Mouse (Mus musculus) heart, adult 2 months (tissue): ENCODE data around the gene Tmem33. TPM values are rescaled to one million over a fixed set of nuclear protein-coding genes. Genes with fewer than 3 reads are reported as not detected.
A peak's percentile ranks its signal among the peaks of the same experiment; 100 is the strongest.

ENCODE experiments used
- DNase-seq, 2 experiments: peaks; one replicate each; pipeline ENCODE4 v3.0.0; 2021
- H3K27ac ChIP-seq: fragments of 200-600 bp; 2 replicates; pipeline ENCODE4 v1.8.1; 2022
- H3K27me3 ChIP-seq: fragments of 200-500 bp; 2 replicates; pipeline ENCODE4 v1.6.1; 2012; ENCODE audit warnings: mild to moderate bottlenecking, low read length, inconsistent platforms, mixed read lengths; ENCODE audit not compliant: control insufficient read depth, insufficient read depth
- H3K36me3 ChIP-seq: fragments of 200-500 bp; 2 replicates; pipeline ENCODE4 v1.6.1; 2012; ENCODE audit warnings: low read length, inconsistent platforms; ENCODE audit not compliant: control insufficient read depth, insufficient read depth
- H3K4me1 ChIP-seq: fragments of 200-500 bp; 2 replicates; pipeline ENCODE4 v1.6.1; 2011; ENCODE audit warnings: low read length; ENCODE audit not compliant: control insufficient read depth, insufficient read depth
- H3K4me3 ChIP-seq: fragments of 200-600 bp; 2 replicates; pipeline ENCODE4 v1.8.1; 2022
- H3K79me2 ChIP-seq: fragments of 200-500 bp; replicated peaks from 2 replicates; pipeline ENCODE4 v1.6.1; 2012; ENCODE audit warnings: mild to moderate bottlenecking, inconsistent platforms, low read length, moderate library complexity, mixed read lengths; ENCODE audit not compliant: control insufficient read depth, insufficient read depth
- H3K9ac ChIP-seq: fragments of 200-500 bp; 2 replicates; pipeline ENCODE4 v1.6.1; 2012; ENCODE audit warnings: low read depth, mild to moderate bottlenecking, control low read depth, inconsistent platforms, low read length, mixed read lengths
- CTCF ChIP-seq: fragments of 200-600 bp; IDR thresholded peaks from 2 replicates; pipeline ENCODE4 v1.8.1; 2022; ENCODE audit warnings: antibody characterized with exemption, mild to moderate bottlenecking, moderate library complexity
- EP300 ChIP-seq: fragments of 200-500 bp; IDR thresholded peaks from 2 replicates; pipeline ENCODE4 v1.6.1; 2011; ENCODE audit warnings: low read depth, low read length, control low read depth; ENCODE audit not compliant: insufficient read depth
- POLR2A ChIP-seq: fragments of 200-500 bp; IDR thresholded peaks from 2 replicates; pipeline ENCODE4 v1.6.1; 2011; ENCODE audit warnings: mild to moderate bottlenecking, low read depth, low read length, control low read depth; ENCODE audit not compliant: insufficient read depth
- WGBS: fragments of 180-500 bp; shearing (Covaris S2); methylation state at CpG from one replicate; pipeline ENCODE4 v1.1.7; 2018; 5-methylcytosine and 5-hydroxymethylcytosine counted together
- intact Hi-C: fragments of 180-260 bp; cut with DNase I; formaldehyde crosslinking; loops from one replicate; pipeline ENCODE4 v1.15.1; 2025
- polyA plus RNA-seq: library from polyadenylated mRNA; depleted of rRNA; stranded (reverse); fragments of >200 nt; gene quantifications from 2 replicates; pipeline ENCODE4 v1.2.3, GENCODE M21; 2012
- total RNA-seq, 2 experiments: library from RNA; stranded (reverse); gene quantifications; 2 replicates each; pipeline ENCODE4 v1.2.3; 2021

The Tmem33 gene
- total and polyA plus RNA-seq, 3 experiments = 54.9 to 59.3 (median 55.9) TPM

DNA sequence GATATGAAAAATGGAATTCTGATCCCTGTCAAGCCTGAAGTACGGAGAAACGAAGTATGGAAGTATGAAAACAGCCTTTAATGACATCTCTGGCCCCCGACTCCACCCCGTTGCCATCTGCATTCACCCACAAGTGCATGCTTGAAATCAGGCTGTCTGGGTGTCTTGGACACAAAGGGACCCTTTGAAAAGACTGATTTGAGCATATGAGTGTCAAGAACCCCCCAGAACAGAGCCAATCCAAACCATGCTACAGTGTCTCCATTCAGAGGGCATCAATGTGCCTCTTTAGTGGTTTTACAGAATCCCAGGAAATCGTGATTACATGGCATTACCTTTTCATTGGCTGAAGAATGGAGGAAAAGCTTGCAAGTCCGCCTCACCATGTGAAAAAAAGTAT, 18.7 kb upstream of the Tmem33 start:
- H3K27me3 ChIP-seq = no peaks in the 10 kb centered on the region
- H3K27ac ChIP-seq = no peak overlapping the region
- no peak for DNase-seq
- no peaks in the 10 kb centered on the region for H3K4me1 ChIP-seq
- no peak overlapping the region for H3K4me3 ChIP-seq
- intact Hi-C loops = no loop called here
- TF ChIP-seq EP300 (no peak), CTCF (no peak), POLR2A (no peak)
- no peaks in the 10 kb centered on the region for H3K36me3 ChIP-seq
- no peaks in the 10 kb centered on the region for H3K79me2 ChIP-seq
- WGBS = 70% methylated on average over 6 of the region's 6 CpGs
- no peak overlapping the region for H3K9ac ChIP-seq

- intact Hi-C loops = no loop called here
- Histone ChIP-seq H3K27ac (no peak overlapping the region), H3K36me3 (no peaks in the 10 kb centered on the region), H3K9ac (no peak overlapping the region), H3K4me1 (no peaks in the 10 kb centered on the region), H3K79me2 (no peaks in the 10 kb centered on the region), H3K4me3 (no peak overlapping the region), H3K27me3 (no peaks in the 10 kb centered on the region)
- WGBS = 86% methylated on average over 5 of the region's 5 CpGs
- no peak for DNase-seq
- TF ChIP-seq EP300 (no peak), POLR2A (no peak), CTCF (no peak)
These were observed 17.1 kb upstream of the Tmem33 start for GRCm38 (mm10) chr5:67243231-67243630.

DNA sequence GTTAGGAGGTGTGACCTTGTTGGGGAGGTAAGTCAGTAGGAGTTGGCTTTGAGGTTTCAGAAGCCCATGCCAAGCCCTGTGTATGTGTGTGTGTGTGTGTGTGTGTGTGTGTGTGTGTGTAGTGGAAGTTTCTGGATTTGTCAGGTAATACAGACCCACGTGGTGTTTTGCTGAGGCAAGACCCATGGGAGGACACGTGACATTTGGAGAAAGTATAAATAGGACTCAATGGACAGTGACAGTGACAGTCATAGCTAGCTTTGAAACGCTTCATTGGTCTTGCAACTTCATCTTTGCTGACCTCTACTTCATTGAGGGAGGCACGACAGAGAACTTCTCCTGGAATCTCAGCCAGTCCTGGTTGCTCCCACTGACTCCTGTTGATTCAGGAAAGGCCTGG, 8.1 kb upstream of the Tmem33 start:
- Histone ChIP-seq H3K36me3 (no peaks in the 10 kb centered on the region), H3K4me1 (no peaks in the 10 kb centered on the region), H3K9ac (no peak overlapping the region), H3K27ac (no peak overlapping the region), H3K27me3 (no peaks in the 10 kb centered on the region), H3K4me3 (no peak overlapping the region), H3K79me2 (no peaks in the 10 kb centered on the region)
- DNase-seq = no peak
- 71% methylated on average over 4 of the region's 4 CpGs for WGBS
- TF ChIP-seq POLR2A (no peak), CTCF (no peak), EP300 (no peak)
- intact Hi-C loops = no loop called here

- no peak overlapping the region for H3K27ac ChIP-seq
- H3K4me3 ChIP-seq = no peak overlapping the region
- H3K4me1 ChIP-seq = no peaks in the 10 kb centered on the region
- no peaks in the 10 kb centered on the region for H3K79me2 ChIP-seq
- H3K9ac ChIP-seq = no peak overlapping the region
- H3K27me3 ChIP-seq = no peaks in the 10 kb centered on the region
- intact Hi-C loops = no loop called here
- no peak for TF ChIP-seq EP300
- TF ChIP-seq CTCF = no peak
- no peak for TF ChIP-seq POLR2A
- no peak for DNase-seq
- WGBS = 64% methylated on average over 8 of the region's 8 CpGs
- no peaks in the 10 kb centered on the region; the same call in 1 of the 2 replicates for H3K36me3 ChIP-seq
These were observed 4.7 kb upstream of the Tmem33 start for GRCm38 (mm10) chr5:67255664-67256063.

GRCm38 (mm10) chr5:67258473-67258872, 1.9 kb upstream of the Tmem33 start:
- intact Hi-C loops = no loop called here
- 0 out of 2 replicates have a peak, but pooled peaks cover 2% of the 10 kb centered on the region for H3K79me2 ChIP-seq
- H3K27me3 ChIP-seq = no peaks in the 10 kb centered on the region
- no peak for DNase-seq
- peaks cover 7% of the 10 kb centered on the region for H3K36me3 ChIP-seq
- TF ChIP-seq POLR2A = no peak
- no peak for TF ChIP-seq EP300
- no peak for TF ChIP-seq CTCF
- 84% methylated on average over 9 of the region's 9 CpGs for WGBS
- H3K27ac ChIP-seq = no peak overlapping the region
- peaks cover 2% of the 10 kb centered on the region; the same call in 1 of the 2 replicates for H3K4me1 ChIP-seq
- no peak overlapping the region for H3K9ac ChIP-seq
- no peak overlapping the region for H3K4me3 ChIP-seq

DNA sequence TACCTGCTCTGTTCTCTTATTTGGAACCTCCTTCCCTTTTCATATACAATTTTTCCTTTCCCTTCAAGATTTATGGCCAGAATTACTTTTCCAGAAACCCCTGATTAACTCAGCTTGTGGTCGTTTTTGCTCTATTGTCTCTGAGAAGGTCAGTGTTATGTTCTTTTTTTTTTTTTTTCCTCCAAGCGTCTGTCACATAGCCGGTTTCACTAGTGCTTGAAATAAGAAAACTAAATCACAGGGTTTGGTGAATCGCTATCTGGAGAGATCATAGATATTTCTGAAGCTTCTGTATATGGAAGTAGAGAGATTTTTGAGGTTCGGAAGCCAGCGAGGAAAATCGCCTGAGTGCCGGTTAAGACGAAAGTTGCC, 220 bp upstream of the Tmem33 start:
- intact Hi-C loops = loop anchor here (2.0 to 5.0 kb wide), 2 partner anchors 47 to 167 kb away; partner anchors contain the start of genes Bend4 and Slc30a9
- DNase-seq = no peak
- peaks cover 2% of the 10 kb centered on the region; the same call in 1 of the 2 replicates for H3K4me1 ChIP-seq
- under 1% methylated on average over 9 of the region's 9 CpGs for WGBS
- TF ChIP-seq EP300 (no peak), POLR2A (no peak), CTCF (no peak)
- peak overlapping the region; percentile 93 for H3K4me3 ChIP-seq
- peaks cover 10% of the 10 kb centered on the region for H3K36me3 ChIP-seq
- H3K27me3 ChIP-seq = no peaks in the 10 kb centered on the region
- peak overlapping the region; percentile 58; the same call in 1 of the 2 replicates for H3K9ac ChIP-seq
- H3K27ac ChIP-seq = peak overlapping the region; percentile 95
- 0 out of 2 replicates have a peak, but pooled peaks cover 2% of the 10 kb centered on the region for H3K79me2 ChIP-seq
